Mouse (Mus musculus) brain, embryonic 14.5 days (tissue): Measurements from ENCODE around the gene Ltbp1. TPM values are rescaled to one million over a fixed set of nuclear protein-coding genes. Genes with fewer than 3 reads are reported as not detected.

Source experiments
- DNase-seq: peaks from one replicate; pipeline ENCODE4 v3.0.0-alpha.2; 2011; ENCODE audit warnings: low read depth
- CTCF ChIP-seq: fragments of 200-500 bp; IDR thresholded peaks from 2 replicates; pipeline ENCODE4 v1.5.1; 2012; ENCODE audit warnings: inconsistent platforms, mild to moderate bottlenecking, moderate library complexity, borderline replicate concordance; ENCODE audit not compliant: insufficient read depth, insufficient read length; ENCODE audit errors: extremely low read depth
- POLR2A ChIP-seq: fragments of 200-500 bp; IDR thresholded peaks from 2 replicates; pipeline ENCODE4 v1.6.1; 2012; ENCODE audit warnings: mild to moderate bottlenecking, inconsistent platforms, borderline replicate concordance; ENCODE audit not compliant: poor library complexity, insufficient read depth, insufficient read length, severe bottlenecking; ENCODE audit errors: extremely low read depth
- polyA plus RNA-seq: library from polyadenylated mRNA; depleted of rRNA; stranded (reverse); fragments of >200 nt; gene quantifications from 2 replicates; pipeline ENCODE4 v1.2.3, GENCODE M21; 2012

Ltbp1 gene
- polyA plus RNA-seq, 1 experiment: 4.2 TPM

- no peak for DNase-seq
- TF ChIP-seq CTCF (no peak), POLR2A (no peak)
Observed at GRCm38 (mm10) chr17:75435599-75435998, 430.2 kb downstream of the Ltbp1 start, which contains the start of gene Rasgrp3. Rasgrp3 (plus strand) TSS chr17:75435896.

DNA sequence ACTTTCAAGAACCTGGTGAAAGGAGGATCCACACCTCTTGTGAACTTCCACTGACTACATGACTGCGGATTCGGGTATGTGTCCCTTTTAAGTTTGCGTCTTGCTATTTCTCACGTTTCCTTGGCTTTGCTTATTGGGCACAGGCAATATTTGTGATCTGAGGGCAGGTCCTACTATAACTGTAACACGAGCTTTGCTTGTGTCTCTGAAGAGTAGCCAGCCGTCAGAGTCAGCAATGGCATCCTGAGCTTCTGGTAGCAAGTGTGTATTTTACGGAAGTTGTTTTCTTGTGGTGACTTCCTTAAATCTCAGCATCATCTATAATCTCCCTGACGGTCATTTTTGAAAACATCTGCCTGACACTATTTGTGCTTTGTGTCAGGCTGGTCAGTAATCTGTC is 430.7 kb downstream of the Ltbp1 start:
- no peak for TF ChIP-seq POLR2A
- TF ChIP-seq CTCF: no peak
- no peak for DNase-seq

DNA sequence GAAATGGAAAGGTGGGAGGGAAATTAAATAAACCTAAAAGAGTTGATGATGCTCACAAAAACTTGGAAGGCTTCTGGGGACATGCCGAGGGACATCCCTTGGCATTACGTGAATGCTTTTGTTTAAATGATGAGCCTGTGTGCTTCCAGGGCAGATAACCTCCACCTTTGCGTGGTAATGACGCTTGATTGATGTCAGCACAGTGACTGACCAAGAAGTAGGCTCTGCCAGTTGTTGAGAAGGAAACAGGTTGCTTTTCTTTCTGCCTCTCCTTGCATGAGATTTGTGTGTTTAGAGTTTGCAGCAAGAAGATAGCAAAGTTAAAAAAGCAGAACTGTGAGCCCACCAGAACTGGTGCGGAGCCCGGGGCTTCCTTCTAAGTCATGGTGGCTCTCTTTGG is 431.5 kb downstream of the Ltbp1 start:
- no peak for TF ChIP-seq POLR2A

DNA sequence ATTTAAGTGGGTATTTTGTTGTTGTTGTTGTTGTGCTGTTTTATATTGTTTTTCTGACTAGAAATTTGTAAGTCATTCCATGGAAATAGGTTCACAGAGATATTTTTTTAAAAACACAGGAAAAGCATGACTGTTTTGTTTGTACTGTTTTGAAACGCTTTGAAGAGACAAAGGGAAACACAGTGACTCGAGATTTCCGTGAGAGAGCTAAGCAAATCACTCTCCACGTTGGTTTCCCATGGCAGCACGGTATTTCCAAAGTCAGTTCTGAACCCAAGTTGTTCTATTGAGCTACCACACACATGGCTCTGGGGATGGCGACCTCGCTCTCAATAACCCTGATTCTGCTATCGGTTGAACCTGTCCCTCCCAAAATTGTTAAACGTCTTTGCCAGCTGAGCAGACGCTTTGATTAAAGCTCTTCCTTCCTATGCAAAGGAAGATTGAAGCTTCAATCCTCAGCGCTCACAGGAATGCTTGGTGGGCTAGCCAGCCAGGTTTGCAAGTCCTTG is 431.9 kb downstream of the Ltbp1 start:
- DNase-seq: no peak
- TF ChIP-seq CTCF: no peak
- no peak for TF ChIP-seq POLR2A

More for the DNA sequence above, 431.5 kb downstream of the Ltbp1 start:
- no peak for DNase-seq

DNA sequence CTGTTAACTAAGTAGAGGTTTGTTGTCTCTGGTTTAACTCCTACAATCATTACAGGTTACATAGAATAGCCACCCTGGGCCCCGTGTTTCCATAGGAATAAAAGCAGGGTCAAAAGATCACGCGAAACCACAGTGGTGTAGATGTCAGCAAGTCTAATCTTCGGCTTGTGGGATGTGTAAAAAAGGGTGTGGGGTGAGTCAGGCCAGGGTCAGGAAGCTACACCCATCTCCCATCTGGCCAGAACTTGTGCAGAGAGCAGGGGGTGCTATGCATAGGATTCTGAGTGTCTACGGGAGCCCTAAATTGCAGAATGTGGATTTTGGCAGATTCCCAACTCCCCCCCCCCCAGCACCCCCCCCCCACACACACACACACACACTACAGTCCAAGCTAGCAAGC is 432.8 kb downstream of the Ltbp1 start:
- no peak for DNase-seq
- TF ChIP-seq POLR2A (no peak), CTCF (no peak)

- DNase-seq: peak; percentile 36
- TF ChIP-seq CTCF: no peak
- TF ChIP-seq POLR2A: no peak
Observed at GRCm38 (mm10) chr17:75439062-75439461, 433.7 kb downstream of the Ltbp1 start.

GRCm38 (mm10) chr17:75440619-75441018 is 435.3 kb downstream of the Ltbp1 start:
- no peak for TF ChIP-seq CTCF
- no peak for TF ChIP-seq POLR2A
- peak; percentile 53 for DNase-seq

DNA sequence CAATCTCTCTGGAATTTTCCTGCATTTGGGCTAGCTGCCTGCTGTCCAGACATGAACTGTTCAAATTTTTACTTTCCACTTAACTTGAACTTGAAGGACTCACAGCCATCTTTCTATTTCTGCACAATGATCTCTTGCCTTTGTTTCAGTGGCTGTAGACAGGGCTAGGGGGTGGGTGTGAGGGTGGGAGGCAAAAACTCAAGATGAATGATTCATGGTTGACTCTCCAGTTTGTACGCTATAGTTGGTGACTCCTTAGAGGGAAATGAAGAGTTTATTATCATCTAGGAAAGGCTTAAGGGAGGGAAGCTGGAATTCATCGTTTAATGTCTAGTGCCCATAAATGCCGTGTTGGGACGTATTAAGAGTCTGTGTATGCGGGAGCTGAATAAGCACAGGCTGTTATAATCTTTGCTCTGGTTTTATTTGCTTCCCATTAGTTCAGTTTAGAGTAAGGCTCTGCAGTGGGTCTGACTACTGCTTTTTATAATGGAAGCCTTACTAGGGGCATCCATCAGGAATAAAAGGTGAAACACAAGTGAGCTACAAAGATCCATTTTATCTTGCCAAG is 436.0 kb downstream of the Ltbp1 start:
- no peak for DNase-seq
- no peak for TF ChIP-seq POLR2A
- TF ChIP-seq CTCF: no peak
